Mouse (Mus musculus): Measurements from ENCODE around the gene Syf2. TPM values are rescaled to one million over a fixed set of nuclear protein-coding genes. Genes with fewer than 3 reads are reported as not detected.

Gene Syf2
- polyA plus RNA-seq, 1 experiment from 2014 or later, result 64.1 TPM

DNA sequence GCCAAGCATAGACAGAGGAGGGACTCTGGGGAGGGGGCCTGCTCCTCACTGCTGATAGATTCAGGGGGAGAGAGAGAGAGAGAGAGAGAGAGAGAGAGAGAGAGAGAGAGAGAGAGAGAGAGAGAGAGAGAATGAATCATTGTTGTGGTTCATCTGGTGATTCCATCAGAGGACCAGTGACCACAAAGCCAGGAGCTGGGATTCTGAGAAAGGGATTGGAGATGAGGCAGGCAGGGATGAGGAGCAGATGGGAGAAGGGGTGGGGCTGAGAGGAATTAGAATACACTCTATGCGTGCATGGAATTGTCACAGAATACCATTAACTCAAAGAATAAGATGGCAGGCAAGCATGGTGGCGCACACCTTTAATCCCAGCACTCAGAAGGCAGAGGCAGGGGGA, 24.5 kb downstream of the Syf2 start:
- Histone ChIP-seq H3K36me3 (ENCODE audit: control insufficient read depth, insufficient read depth, low read length) (no peaks in the 10 kb centered on the region), H3K27me3 (ENCODE audit: control insufficient read depth, insufficient read depth, low read length) (no peaks in the 10 kb centered on the region), H3K4me1 (ENCODE audit: control insufficient read depth, insufficient read depth, low read length) (no peaks in the 10 kb centered on the region), H3K4me3 (ENCODE audit: low read depth, low read length) (no peak overlapping the region), H3K27ac (ENCODE audit: low read depth, low read length) (no peak overlapping the region), H3K9ac (ENCODE audit: low read length) (no peak overlapping the region), H3K9me3 (ENCODE audit: control insufficient read depth, low read length) (no peaks in the 10 kb centered on the region), H3K4me2 (ENCODE audit: low read depth) (no peak overlapping the region)
- no peak for DNase-seq (ENCODE audit: low spot score)
- ATAC-seq (ENCODE audit: insufficient read depth, low FRiP score, low TSS enrichment), result no peak
- WGBS, result 88% methylated on average over 2 of the region's 2 CpGs

DNA sequence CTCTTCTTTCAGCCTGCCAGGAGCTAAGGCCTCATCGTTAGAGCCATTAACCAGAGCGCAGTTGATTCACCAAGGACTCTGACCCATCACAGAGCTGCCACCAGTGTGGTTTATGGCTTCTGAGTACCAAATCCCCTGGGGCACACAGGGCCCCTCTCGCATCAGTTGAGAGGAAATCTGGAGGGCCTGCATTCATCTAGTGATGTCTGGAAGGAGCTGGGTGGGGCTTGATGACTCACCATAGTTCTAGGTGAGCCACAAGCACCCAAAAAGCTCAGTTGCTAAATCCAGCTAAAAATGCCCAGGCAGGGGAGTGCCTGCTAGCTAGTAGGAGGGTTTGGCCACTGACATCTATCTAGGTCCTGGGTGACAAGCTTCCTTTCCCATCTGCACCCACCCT, 25.1 kb downstream of the Syf2 start:
- Histone ChIP-seq H3K9ac (ENCODE audit: low read length) (no peak overlapping the region), H3K27ac (ENCODE audit: low read depth, low read length) (no peak overlapping the region), H3K4me3 (ENCODE audit: low read depth, low read length) (no peak overlapping the region), H3K27me3 (ENCODE audit: control insufficient read depth, insufficient read depth, low read length) (no peaks in the 10 kb centered on the region), H3K9me3 (ENCODE audit: control insufficient read depth, low read length) (no peaks in the 10 kb centered on the region), H3K4me1 (ENCODE audit: control insufficient read depth, insufficient read depth, low read length) (no peaks in the 10 kb centered on the region), H3K36me3 (ENCODE audit: control insufficient read depth, insufficient read depth, low read length) (no peaks in the 10 kb centered on the region), H3K4me2 (ENCODE audit: low read depth) (no peak overlapping the region)
- ATAC-seq (ENCODE audit: insufficient read depth, low FRiP score, low TSS enrichment) (no peak), DNase-seq (ENCODE audit: low spot score) (no peak)
- 56% methylated on average over 3 of the region's 3 CpGs for WGBS

GRCm38 (mm10) chr4:134956328-134956727, 25.6 kb downstream of the Syf2 start:
- 28% methylated on average over 3 of the region's 3 CpGs for WGBS
- no peaks in the 10 kb centered on the region for H3K4me1 ChIP-seq (ENCODE audit: control insufficient read depth, insufficient read depth, low read length)
- no peaks in the 10 kb centered on the region for H3K9me3 ChIP-seq (ENCODE audit: control insufficient read depth, low read length)
- H3K27me3 ChIP-seq (ENCODE audit: control insufficient read depth, insufficient read depth, low read length), result no peaks in the 10 kb centered on the region
- no peak overlapping the region for H3K4me2 ChIP-seq (ENCODE audit: low read depth)
- H3K27ac ChIP-seq (ENCODE audit: low read depth, low read length), result no peak overlapping the region
- H3K36me3 ChIP-seq (ENCODE audit: control insufficient read depth, insufficient read depth, low read length), result no peaks in the 10 kb centered on the region
- peak; percentile 64 for DNase-seq (ENCODE audit: low spot score)
- ATAC-seq (ENCODE audit: insufficient read depth, low FRiP score, low TSS enrichment), result no peak
- H3K9ac ChIP-seq (ENCODE audit: low read length), result no peak overlapping the region
- no peak overlapping the region for H3K4me3 ChIP-seq (ENCODE audit: low read depth, low read length)

- no peak overlapping the region for H3K27ac ChIP-seq (ENCODE audit: low read depth, low read length)
- H3K9me3 ChIP-seq (ENCODE audit: control insufficient read depth, low read length), result no peaks in the 10 kb centered on the region
- WGBS, result 32% methylated on average over 19 of the region's 19 CpGs
- H3K4me3 ChIP-seq (ENCODE audit: low read depth, low read length), result no peak overlapping the region
- ATAC-seq (ENCODE audit: insufficient read depth, low FRiP score, low TSS enrichment) (no peak), DNase-seq (ENCODE audit: low spot score) (peak; percentile 72)
- H3K4me2 ChIP-seq (ENCODE audit: low read depth), result no peak overlapping the region
- no peaks in the 10 kb centered on the region for H3K4me1 ChIP-seq (ENCODE audit: control insufficient read depth, insufficient read depth, low read length)
- no peak overlapping the region for H3K9ac ChIP-seq (ENCODE audit: low read length)
- H3K36me3 ChIP-seq (ENCODE audit: control insufficient read depth, insufficient read depth, low read length), result no peaks in the 10 kb centered on the region
- no peaks in the 10 kb centered on the region for H3K27me3 ChIP-seq (ENCODE audit: control insufficient read depth, insufficient read depth, low read length)
These were observed 32.5 kb downstream of the Syf2 start for GRCm38 (mm10) chr4:134963021-134963776.

DNA sequence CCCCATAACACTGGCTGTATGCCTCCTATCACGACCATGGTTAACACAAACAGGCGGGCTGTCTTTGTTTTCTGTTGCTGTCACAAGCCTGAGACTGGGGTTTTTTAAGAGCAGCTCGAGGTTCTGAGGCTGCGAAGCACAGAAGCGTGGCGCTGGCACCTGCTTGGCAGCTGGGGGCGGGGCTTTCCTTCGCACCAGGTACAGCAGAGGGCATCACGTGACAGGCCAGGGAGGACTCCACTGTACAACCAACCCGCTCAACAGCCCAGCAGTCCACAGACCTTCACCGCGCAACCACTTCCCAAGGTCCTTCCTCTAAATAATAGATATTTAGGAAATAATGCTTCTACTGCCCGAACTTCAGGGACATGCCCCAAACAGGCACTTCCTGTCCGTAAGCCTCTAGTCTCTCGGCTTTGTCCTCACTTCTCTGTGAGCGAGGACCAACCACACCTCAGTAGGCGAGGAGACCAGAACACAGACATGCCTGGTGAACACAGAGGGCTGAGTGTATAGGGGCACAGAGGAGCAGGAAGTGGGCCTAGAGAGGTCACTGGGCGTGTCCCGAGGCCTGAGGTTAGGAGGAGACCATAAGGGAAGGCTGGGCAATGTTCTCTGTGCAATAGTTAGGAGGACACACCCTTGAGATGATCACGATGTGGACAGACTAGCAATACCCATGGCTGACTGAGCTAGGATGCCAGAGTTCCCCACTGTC, 37.3 kb downstream of the Syf2 start:
- 79% methylated on average over 20 of the region's 20 CpGs for WGBS
- H3K9me3 ChIP-seq (ENCODE audit: control insufficient read depth, low read length), result no peaks in the 10 kb centered on the region
- no peak overlapping the region for H3K4me2 ChIP-seq (ENCODE audit: low read depth)
- H3K9ac ChIP-seq (ENCODE audit: low read length), result no peak overlapping the region
- ATAC-seq (ENCODE audit: insufficient read depth, low FRiP score, low TSS enrichment), result no peak
- H3K27ac ChIP-seq (ENCODE audit: low read depth, low read length), result no peak overlapping the region
- no peak for DNase-seq (ENCODE audit: low spot score)
- no peak overlapping the region for H3K4me3 ChIP-seq (ENCODE audit: low read depth, low read length)
- no peaks in the 10 kb centered on the region for H3K4me1 ChIP-seq (ENCODE audit: control insufficient read depth, insufficient read depth, low read length)
- no peaks in the 10 kb centered on the region for H3K36me3 ChIP-seq (ENCODE audit: control insufficient read depth, insufficient read depth, low read length)
- no peaks in the 10 kb centered on the region for H3K27me3 ChIP-seq (ENCODE audit: control insufficient read depth, insufficient read depth, low read length)

DNA sequence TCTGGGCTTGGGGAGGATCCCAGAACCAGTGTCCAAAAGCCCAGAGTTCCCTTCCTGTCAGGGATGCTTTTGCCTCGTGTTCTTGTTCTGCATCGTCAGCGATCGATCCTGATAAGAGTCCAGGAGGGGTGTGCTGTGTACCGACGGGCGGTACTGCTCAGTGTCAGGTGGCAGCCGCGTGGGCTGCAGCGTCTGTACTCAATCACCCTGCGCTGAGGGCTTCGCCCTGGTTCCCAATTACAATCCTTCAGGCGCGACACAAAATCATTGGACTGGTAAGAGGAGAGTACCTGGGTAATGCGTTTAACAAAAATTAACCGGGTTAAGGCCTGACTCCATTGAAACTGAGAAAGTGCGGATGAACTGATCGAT, 37.9 kb downstream of the Syf2 start:
- Histone ChIP-seq H3K4me3 (ENCODE audit: low read depth, low read length) (no peak overlapping the region), H3K4me1 (ENCODE audit: control insufficient read depth, insufficient read depth, low read length) (no peaks in the 10 kb centered on the region), H3K27me3 (ENCODE audit: control insufficient read depth, insufficient read depth, low read length) (no peaks in the 10 kb centered on the region), H3K27ac (ENCODE audit: low read depth, low read length) (no peak overlapping the region), H3K4me2 (ENCODE audit: low read depth) (no peak overlapping the region), H3K36me3 (ENCODE audit: control insufficient read depth, insufficient read depth, low read length) (no peaks in the 10 kb centered on the region), H3K9ac (ENCODE audit: low read length) (no peak overlapping the region), H3K9me3 (ENCODE audit: control insufficient read depth, low read length) (no peaks in the 10 kb centered on the region)
- 87% methylated on average over 18 of the region's 18 CpGs for WGBS
- DNase-seq (ENCODE audit: low spot score), result no peak
- no peak for ATAC-seq (ENCODE audit: insufficient read depth, low FRiP score, low TSS enrichment)

DNA sequence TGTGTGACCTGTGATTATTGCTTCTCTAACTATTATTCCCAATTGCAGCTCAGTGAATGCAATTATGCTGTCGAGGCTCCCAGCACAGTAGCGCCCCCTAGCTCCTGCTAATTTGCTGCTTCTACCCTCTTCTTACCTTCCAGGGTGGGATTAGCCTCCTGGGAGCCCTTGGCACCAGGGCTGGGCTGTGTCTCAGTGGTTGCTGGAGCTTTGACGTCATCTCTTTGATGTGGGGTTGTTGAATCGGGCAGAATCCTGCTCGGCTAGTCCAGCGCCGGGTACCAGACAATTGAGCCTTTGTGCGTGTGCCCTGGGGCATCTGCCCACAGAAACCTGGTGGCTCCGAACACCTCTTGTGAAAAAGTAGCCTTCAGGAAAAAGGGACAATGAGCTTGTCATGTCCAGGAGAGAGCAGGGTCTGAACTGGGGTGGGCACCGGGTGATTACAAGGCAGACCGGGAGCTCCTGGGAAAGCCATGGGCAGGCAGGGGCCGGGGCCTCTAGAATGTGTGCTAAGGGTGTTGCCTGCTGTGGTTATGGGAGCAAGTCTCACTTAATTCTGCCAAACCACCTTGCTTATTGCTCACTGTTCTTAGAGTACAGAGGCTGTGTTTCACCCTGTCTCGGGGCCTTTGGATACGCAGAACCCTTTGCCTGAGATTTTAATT, 44.7 kb downstream of the Syf2 start:
- H3K4me2 ChIP-seq (ENCODE audit: low read depth), result no peak overlapping the region
- no peaks in the 10 kb centered on the region for H3K27me3 ChIP-seq (ENCODE audit: control insufficient read depth, insufficient read depth, low read length)
- peak; percentile 47 for DNase-seq (ENCODE audit: low spot score)
- H3K36me3 ChIP-seq (ENCODE audit: control insufficient read depth, insufficient read depth, low read length), result no peaks in the 10 kb centered on the region
- H3K4me3 ChIP-seq (ENCODE audit: low read depth, low read length), result no peak overlapping the region
- no peak overlapping the region for H3K27ac ChIP-seq (ENCODE audit: low read depth, low read length)
- H3K4me1 ChIP-seq (ENCODE audit: control insufficient read depth, insufficient read depth, low read length), result no peaks in the 10 kb centered on the region
- no peak overlapping the region for H3K9ac ChIP-seq (ENCODE audit: low read length)
- WGBS, result 31% methylated on average over 14 of the region's 14 CpGs
- ATAC-seq (ENCODE audit: insufficient read depth, low FRiP score, low TSS enrichment), result no peak
- no peaks in the 10 kb centered on the region for H3K9me3 ChIP-seq (ENCODE audit: control insufficient read depth, low read length)

DNA sequence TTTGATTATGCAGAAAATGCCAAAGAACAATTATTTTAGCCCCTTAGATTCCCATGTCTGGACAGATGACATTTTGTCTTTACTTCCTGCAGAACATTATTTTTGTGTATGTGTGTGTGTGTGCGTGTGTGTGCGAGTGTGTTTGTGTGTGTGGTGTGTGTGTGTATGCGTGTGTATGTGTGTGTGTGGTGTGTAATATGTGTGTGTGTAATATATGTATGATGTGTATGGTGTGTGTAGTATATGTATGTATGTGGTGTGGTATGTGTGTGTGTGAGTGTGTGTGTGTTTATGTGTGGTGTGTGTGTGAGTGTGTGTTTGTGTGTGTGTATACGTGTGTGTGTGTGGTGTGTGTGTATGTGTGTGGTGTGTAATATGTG, 45.2 kb downstream of the Syf2 start:
- H3K4me2 ChIP-seq (ENCODE audit: low read depth), result no peak overlapping the region
- 96% methylated on average over 4 of the region's 4 CpGs for WGBS

More for the DNA sequence above, 45.2 kb downstream of the Syf2 start:
- H3K4me1 ChIP-seq (ENCODE audit: control insufficient read depth, insufficient read depth, low read length), result no peaks in the 10 kb centered on the region
- no peak overlapping the region for H3K27ac ChIP-seq (ENCODE audit: low read depth, low read length)
- no peak overlapping the region for H3K4me3 ChIP-seq (ENCODE audit: low read depth, low read length)
- DNase-seq (ENCODE audit: low spot score), result no peak
- H3K9me3 ChIP-seq (ENCODE audit: control insufficient read depth, low read length), result no peaks in the 10 kb centered on the region
- no peaks in the 10 kb centered on the region for H3K27me3 ChIP-seq (ENCODE audit: control insufficient read depth, insufficient read depth, low read length)
- no peak for ATAC-seq (ENCODE audit: insufficient read depth, low FRiP score, low TSS enrichment)
- no peaks in the 10 kb centered on the region for H3K36me3 ChIP-seq (ENCODE audit: control insufficient read depth, insufficient read depth, low read length)
- H3K9ac ChIP-seq (ENCODE audit: low read length), result no peak overlapping the region
